Mouse (Mus musculus): ENCODE data around the gene Crim1.

Crim1 gene

GRCm38 (mm10) chr17:78374756-78375155, 174.7 kb downstream of the Crim1 start:
- DNase-seq (ENCODE audit: low read depth, low spot score): no peak

DNA sequence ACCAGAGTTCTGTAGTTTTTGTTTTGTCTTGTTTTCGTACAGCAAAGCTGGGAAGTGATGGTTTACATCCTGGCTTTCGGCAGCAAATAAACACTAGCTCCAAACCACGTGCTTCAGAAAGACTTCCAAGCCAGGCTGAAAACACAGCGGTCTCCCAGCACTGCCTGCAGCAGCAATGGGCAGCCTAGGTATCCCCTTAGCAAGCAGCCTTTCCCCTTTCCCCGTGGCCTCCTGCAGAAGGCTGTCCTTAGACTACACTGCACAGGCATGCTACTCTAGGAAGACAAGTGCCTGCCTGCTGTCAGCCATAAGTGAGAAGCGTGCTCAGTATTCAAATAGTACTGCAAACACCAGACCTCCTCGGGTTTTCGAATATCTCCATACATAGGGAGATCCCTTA, 176.5 kb downstream of the Crim1 start:
- no peak for DNase-seq (ENCODE audit: low read depth, low spot score)

GRCm38 (mm10) chr17:78379079-78379729, 179.2 kb downstream of the Crim1 start:
- DNase-seq (ENCODE audit: low read depth, low spot score): no peak

DNA sequence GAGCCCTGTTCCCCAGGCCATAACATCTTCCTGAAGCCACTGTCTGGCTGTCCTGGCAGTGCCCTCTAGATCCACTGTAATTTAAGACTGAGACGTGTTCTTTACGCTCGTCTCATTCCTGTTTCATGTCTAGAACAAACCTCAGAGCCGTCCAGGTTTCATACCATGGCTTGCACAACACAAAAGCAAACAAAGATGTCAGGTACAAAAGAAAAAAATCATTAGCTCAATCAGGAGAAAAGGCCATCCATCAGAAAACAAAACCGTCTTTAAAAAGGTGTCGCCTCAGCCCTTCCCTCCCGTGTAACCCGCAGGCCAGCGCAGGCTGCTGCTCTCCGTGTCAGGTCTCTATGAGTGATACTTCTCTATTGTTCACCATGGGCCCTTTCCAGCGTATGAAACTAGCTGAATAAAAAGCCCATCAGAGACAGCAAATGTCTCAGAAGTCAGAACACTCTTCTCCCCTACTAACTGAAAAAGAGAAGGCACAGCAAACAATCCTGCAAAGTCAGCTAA, 179.7 kb downstream of the Crim1 start:
- DNase-seq (ENCODE audit: low read depth, low spot score): no peak

DNA sequence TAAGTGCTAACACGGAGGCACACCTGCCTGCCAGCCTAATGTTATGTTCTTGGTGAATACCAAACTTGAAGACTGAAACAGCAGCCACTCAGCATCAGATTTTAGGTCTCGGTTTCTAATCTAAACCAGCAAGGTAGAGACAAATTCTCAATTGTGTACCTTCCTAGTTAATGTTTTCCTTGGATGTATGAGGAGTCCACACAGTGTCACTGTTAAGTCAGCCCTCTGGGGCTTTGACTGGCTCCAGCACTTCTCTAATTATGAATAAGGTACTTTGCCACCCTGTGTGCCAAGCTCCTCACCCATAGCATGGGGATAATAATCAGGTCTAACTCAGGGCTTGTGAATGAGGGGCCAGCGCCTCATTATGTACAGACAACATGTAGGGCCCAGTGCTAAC, 182.3 kb downstream of the Crim1 start:
- DNase-seq (ENCODE audit: low read depth, low spot score): no peak

DNA sequence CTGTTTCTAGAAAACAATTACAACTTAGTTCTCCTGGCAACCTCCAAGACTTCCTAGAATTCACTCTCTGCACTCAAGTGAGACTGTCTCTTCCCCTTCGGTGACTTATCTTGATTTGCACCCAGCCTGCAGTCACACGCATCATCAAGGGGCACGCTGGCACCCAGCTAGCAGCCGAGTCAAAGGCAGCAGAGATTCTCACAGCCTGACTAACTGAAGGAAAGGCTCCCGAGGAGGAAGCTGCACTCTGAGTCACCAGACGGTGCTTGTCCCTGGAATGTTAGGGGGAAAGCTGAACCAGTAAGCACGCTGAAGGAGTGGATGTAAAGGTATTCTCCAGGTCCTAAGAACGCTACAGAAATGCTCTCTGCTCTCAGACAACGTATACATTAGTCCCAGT, 187.6 kb downstream of the Crim1 start:
- DNase-seq (ENCODE audit: low read depth, low spot score): no peak

GRCm38 (mm10) chr17:78388101-78388847, 188.2 kb downstream of the Crim1 start:
- no peak for DNase-seq (ENCODE audit: low read depth, low spot score)

DNA sequence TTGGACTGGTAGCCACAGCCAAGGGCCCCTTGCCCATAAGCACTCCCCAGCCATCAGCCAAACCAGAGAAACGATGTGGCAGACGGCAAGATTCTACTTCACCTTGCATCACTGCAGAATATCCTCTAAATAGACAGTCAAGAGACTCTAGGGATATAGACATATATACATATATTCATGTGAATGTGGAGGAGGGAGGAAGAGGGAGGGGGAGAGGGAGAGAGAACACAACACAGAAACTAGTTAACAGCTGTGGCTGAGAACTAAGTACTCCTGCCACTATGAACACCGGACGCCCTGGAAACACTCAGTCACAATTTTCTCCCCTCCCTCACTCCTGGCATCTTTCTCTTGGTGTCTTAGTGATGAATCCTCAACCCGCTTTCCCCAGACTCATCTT, 189.5 kb downstream of the Crim1 start:
- no peak for DNase-seq (ENCODE audit: low read depth, low spot score)

GRCm38 (mm10) chr17:78392401-78393087, 192.5 kb downstream of the Crim1 start:
- DNase-seq (ENCODE audit: low read depth, low spot score): no peak

GRCm38 (mm10) chr17:78400130-78400840, 200.2 kb downstream of the Crim1 start:
- DNase-seq (ENCODE audit: low read depth, low spot score): no peak

DNA sequence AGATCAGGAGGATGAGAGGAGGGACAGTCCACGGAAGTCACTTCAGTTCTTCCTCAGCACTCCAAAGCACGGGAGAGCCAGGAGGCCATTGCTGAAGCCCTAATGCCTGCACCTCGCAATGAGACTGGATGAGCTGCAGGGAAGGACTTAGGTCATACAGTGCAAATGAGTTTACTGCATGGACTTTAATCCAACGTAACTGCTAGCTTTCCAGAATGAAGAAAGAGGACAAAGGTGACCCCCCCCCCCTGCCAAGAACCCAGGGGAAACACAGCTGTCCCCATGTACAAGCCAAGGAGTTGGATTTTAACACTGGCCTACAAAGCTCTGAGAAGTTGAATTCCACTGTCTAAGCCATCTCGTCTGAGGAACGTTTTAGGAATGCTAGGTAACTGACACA, 201.3 kb downstream of the Crim1 start:
- DNase-seq (ENCODE audit: low read depth, low spot score): no peak

- no peak for DNase-seq (ENCODE audit: low read depth, low spot score)
Measured at GRCm38 (mm10) chr17:78401713-78402112, 201.7 kb downstream of the Crim1 start.

DNA sequence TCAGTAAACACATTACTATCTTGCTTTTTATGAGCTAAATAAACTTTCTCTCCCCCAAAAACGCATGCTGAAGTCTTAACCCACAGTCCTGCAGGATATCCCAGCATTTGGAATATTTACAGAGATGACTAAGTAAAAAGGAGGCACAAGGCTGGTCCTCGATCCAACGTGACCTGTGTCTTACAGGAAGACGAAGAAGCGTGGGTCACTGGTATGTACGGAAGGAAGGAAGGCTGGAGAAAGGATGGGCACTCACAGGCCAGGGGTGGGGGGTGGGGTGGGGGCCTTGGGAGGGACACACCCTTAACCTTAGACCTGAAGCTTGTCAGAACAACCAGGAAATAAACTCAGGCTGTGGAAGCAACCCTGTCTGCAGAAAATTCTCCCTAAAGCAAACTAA, 202.1 kb downstream of the Crim1 start:
- DNase-seq (ENCODE audit: low read depth, low spot score): no peak

DNA sequence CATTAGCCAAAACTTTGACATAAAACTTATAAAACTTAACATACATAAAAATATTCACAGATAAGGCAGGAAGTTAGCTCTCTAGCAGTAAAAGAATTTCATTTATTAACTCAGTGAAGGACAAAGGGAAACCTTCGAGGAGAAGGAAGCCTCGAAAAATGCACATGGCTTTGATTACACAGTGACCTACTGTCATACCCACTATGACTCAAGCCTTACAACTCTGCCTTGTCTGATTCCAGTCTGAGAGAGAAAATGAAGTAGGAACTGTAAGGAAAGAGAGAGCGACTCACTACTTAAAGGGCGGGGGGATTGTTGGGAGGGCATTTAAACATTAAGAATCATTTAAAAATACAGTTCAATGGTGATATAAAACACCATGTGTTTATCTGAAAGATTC, 203.2 kb downstream of the Crim1 start:
- DNase-seq (ENCODE audit: low read depth, low spot score): no peak

DNA sequence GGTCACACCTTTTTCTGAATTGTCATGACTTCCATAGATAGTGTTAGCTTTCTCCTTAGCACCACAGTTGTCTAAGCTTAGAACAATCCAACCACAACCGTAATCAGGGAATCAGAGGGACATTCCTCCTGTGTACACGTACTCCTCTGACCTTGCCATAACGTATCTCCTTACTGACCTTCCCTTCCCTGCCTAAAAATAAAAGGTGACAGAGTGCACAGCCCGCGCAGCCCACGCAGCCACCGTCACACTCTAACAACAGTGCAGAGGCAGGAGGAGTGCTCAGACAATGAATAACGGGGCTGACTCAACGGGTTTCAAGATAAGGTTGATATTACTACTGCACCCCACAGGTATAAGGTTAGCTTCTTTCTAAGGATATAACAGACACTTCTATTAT, 203.8 kb downstream of the Crim1 start:
- DNase-seq (ENCODE audit: low read depth, low spot score): no peak

DNA sequence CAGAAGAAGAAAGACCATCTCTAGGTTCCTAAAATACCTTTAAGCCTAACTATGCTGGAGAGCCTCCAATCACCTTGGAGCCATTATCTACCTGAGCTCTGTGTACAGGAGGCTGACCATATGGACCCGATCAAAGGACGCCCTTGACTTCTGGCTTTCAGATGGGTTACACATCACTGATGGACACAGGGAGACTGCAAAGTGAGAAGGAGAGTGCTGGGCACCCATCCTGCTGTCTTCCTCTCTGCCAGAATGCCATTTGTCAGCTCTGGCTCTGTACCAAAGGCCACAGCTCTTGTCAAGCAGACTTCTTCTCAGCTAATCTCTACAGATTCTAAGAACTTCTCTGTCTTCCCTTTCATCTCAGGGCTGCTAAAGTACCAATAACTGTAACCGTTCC, 205.3 kb downstream of the Crim1 start:
- DNase-seq (ENCODE audit: low read depth, low spot score): no peak

DNA sequence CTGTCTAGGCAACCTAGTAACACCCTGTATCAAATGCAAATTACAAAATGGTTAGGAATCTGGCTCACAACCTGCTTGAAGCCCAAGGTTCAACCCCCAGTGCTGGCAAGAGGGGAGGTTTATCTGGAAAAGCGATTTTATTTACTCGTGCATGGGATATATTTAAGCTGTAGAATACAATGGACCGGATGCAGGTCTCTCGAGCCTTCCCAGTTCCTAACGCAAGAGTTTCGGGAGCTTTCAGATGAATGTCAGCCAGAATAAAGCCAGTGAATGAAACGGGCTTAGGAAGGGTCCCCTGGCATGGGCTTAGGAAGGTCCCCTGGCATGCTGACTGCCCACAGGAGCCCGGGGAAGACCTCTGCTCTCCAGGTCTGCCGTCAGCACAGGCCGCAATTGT, 206.8 kb downstream of the Crim1 start:
- no peak for DNase-seq (ENCODE audit: low read depth, low spot score)

DNA sequence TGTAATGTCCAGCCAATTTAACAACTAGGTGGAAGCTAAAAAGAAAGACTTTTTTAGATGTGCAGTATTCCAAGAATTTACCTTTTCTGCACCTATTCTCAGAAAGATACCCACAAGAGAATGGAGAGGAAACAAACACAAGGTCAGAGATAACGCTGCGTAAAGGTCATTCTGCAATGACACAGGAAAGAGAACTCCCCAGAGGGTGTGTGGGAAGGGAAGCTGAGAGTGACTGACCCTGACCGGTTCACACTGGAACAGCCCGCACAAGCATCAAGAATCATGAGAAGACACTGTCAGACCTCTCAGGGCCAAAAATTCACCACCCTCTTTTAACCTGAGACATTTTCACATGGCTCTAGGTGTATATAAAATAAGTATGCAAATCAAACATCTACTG, 207.5 kb downstream of the Crim1 start:
- DNase-seq (ENCODE audit: low read depth, low spot score): no peak

DNA sequence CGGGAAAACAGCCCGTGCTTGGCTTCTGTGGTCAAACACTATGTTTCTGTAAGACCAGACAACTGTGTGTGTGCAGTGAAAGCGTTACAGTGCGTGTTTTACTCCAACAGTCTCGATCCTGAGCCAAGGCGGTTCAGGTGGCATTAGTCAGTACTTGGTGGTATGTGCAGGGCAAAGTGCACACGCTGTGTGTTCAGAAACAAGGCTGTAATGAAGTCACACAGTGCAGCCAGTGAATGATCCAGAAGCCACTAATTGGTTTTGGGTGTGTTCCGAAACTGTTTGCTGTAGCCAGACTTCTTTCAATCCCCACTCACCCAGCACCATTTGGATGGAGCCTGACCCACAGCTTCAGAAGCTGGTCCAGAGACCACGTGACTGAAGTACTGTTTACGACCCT, 208.3 kb downstream of the Crim1 start:
- DNase-seq (ENCODE audit: low read depth, low spot score): no peak

DNA sequence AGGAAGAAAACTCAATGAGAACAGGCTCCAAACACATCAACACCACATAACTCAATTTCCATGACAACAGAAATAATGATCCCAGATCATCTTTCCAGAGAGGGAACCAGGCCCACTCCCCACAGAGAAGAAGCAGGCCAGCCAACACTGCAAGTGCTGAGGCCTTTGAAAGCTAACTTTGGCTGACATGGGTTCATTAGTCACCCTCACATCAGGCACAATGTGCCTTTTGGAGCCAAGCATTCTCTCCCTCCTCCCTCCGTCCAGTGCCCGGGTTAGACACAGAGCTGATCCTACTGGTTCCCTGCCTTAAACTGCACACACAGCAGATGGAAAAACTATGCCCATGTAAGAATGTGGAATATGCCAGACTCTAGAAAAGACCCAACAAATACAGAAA, 209.9 kb downstream of the Crim1 start:
- DNase-seq (ENCODE audit: low read depth, low spot score): no peak

DNA sequence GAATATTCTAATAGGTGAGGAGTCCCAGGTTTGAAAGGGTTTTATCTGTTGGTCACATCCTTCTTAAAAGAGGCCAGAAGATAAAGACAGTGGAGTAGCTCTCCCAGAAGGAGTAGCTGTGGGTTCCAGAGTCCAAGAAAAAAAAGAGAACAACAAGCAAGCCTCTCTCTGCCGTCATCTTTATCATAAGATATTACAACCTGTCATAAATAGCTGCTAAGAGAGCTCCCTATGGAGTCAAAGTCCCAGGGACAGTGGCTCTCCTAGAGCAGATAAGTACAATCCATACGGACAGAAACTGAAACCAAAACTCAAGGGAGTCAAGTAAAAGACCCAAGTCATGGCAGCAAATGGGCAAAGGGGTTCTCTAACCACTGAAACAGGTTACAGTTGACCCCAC, 215.2 kb downstream of the Crim1 start:
- no peak for DNase-seq (ENCODE audit: low read depth, low spot score)

Data from brain, embryonic 18.5 days (tissue).